Mouse (Mus musculus): ENCODE data around the gene Ifnl3. TPM values are rescaled to one million over a fixed set of nuclear protein-coding genes. Genes with fewer than 3 reads are reported as not detected.
"Not testable (repeated sequence)": the region's sequence is repeated elsewhere in the genome, so short reads cannot be mapped to it uniquely, and the experiment has no call there.

Ifnl3 gene
- polyA plus RNA-seq (2017; shearing (Covaris generic)), result not detected

- ATAC-seq, result not testable (repeated sequence)
Observed at GRCm38 (mm10) chr7:28522536-28522935, at the start of gene Ifnl3. Gene Ifnl3 (plus strand): TSS chr7:28522836.

DNA sequence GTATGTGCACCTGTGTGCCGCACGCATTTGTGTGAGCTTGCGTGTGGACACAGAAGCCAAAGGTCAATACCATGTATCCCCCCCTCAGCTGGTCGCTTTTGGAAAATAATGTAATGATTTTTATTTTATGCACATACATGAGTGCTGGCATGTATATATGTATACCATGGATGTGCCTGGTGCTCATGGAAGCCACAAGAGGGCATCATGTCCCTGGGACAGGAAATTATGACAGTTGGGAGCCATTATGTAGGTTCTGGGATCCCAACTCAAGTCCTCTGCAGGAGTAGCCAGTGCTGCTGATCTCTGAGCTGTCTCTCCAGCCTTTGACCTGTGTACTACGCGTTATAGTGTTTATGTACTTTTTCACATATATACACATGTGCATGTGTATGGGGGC is 46.4 kb upstream of the Ifnl3 start:
- ATAC-seq, result no peak

- no peak for ATAC-seq
Observed at GRCm38 (mm10) chr7:28477363-28477762, 45.3 kb upstream of the Ifnl3 start.

- ATAC-seq, result no peak
Observed at GRCm38 (mm10) chr7:28478854-28479253, 43.8 kb upstream of the Ifnl3 start.

DNA sequence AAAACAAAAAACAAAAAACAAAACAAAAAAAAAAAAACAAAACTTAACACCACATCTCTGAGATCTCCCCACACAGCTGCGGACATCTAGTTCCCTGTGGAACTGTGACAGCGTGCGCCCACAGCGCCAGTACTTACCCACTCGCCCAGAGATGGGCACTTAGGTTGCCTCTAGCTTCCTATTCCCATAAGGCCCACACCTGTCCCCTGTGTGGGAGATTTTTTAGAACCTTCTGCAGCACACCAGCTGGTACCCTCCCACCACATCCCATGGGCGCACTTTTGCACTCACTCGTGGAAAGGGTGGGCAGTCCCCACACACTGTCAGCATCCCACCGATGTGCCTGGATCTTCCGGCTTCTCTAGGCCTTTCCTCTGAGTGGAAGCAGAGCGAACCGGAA is 39.8 kb upstream of the Ifnl3 start:
- ATAC-seq, result no peak

- no peak for ATAC-seq
Observed at GRCm38 (mm10) chr7:28484192-28484591, 38.4 kb upstream of the Ifnl3 start.

DNA sequence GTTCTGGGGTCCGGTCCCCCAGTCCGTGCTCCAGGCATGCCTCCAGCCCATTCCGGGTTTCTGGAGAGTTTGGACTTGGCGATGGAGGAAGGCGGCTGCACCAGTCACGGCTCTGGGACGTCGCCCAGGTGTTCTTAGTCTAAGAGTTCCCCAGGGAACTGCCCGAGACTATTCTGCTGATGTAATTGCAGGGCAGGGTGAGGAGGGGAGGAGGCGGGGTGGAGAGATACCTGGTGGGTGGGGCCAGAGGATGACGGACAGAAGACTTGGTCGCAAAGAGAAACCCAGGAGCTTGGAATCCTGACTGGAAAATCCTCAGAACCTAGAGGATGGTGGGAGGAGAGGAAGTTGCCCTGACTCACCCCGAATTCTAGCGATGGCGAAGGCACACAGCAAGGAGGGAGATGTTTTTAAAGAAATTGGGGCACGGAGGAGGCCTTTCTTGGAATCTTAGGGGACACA is 34.6 kb upstream of the Ifnl3 start:
- ATAC-seq, result no peak

DNA sequence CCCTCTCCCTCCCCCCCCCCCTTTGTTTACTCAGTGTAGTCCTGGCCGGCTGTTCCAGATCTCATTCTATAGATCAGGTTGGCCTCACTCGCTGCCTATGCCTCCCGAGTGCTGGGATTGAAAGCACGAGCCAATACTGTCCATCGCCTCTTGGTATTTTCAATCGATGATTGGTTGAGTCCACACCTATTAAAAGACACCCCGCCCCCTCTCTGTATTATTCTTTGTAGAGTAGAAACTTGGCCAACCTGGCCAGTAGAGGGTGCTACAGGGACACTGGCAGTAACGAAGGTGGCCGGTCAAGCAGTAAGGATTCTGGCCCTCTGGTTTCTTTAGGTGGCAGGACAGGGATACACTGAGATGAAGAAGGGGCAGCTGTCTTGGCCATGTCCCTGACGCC is 32.2 kb upstream of the Ifnl3 start:
- ATAC-seq, result peak; percentile 45

DNA sequence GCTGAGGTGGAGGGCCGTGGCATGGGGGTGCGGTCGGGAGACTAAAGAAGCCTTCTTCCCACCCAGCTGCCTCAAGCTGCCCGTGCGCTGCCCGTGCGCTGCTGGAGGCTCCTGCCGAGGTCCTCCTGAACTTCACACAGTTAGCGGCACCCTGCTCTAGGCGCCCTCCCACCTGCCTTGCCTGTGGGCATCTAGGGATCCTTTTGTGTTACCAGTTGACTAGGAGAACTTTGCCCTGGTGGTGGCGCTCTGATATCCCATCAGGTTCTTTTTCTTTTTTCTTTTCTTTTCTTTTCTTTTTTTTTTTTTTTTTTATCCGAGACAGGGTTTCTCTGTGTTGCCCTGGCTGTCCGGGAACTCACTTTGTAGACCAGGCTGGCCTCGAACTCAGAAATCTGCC is 31.7 kb upstream of the Ifnl3 start:
- ATAC-seq, result no peak

DNA sequence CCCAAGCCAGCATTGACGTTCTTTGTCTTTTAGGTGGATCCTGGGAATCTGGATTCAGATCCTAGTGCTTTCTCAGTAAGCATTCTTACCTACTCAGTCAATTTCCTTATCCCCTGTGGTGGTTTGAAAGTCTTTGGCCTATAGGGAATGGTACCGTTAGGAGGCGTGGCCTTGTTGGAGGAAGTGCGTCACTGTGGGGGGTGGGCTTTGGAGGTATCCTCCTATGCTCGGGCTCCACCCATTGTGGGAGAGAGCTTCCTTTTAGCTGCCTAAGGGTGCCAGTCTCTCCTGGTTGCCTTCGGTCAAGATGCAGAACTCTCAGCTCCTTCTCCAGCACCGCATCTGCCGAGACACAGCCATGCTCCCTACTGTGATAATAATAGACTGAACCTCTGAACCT is 30.3 kb upstream of the Ifnl3 start:
- ATAC-seq, result no peak

DNA sequence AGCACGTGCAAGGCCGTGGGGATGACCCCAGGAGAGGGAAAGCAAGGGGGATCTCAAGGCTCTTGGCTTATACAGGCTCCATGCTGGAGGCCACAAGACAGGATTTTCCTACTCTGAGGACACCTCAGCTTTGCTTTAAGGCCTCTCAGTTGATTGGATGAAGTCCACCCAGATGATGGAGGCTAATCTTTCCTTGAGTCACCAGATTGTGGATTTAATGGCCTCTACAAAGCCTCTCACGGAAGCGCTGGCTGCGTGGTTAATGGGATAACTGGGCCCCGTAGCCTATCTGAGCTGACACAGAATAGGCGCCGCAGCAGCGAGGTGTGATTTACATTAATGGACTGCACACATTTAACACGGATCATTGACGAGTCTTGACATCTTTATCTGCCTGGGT is 27.2 kb upstream of the Ifnl3 start:
- no peak for ATAC-seq

DNA sequence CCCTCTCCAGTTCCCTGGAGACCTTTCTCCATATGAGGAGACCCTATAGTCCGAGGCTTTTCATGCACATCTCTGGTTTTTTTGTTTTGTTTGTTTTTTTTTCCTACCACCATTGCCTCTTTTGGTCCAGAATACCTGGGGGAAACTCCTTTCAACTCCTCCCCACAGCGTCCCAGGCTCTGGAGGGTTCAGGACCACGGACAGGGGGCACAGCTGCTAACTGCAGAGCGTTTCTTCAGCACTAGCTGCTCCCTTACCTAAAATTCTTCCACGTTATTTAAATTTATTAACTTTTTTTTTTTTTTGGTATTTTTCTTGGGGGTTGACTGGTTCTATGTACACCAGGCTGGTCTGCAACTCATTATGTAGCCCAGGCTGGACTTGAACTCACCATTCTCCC is 17.1 kb upstream of the Ifnl3 start:
- ATAC-seq, result no peak

GRCm38 (mm10) chr7:28509121-28509520 is 13.5 kb upstream of the Ifnl3 start:
- ATAC-seq, result not testable (repeated sequence)

GRCm38 (mm10) chr7:28510405-28510974 is 12.1 kb upstream of the Ifnl3 start, which contains the start of gene Ifnl2:
Gene Ifnl2 (minus strand): TSS chr7:28510455.
- ATAC-seq, result not testable (repeated sequence)

DNA sequence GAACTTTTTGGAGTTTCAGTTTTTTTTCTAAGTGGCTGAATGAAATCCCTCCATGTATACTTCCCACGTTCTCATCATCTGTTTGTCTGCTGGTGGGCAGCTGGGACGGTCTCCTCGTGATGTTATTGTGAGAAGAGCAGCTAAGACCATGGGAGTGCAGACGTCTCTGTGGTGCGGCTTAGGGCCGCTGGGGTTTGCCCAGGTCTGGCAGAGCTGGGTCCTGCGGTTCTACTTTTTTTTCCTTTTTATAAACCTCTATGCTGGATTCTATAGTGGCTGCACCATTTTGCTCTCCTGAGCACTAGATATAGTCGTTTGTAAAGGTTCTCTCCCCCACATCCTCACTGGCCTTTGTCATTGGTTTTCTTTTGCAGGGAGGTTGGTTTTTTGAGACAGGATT is 11.2 kb upstream of the Ifnl3 start:
- no peak for ATAC-seq

DNA sequence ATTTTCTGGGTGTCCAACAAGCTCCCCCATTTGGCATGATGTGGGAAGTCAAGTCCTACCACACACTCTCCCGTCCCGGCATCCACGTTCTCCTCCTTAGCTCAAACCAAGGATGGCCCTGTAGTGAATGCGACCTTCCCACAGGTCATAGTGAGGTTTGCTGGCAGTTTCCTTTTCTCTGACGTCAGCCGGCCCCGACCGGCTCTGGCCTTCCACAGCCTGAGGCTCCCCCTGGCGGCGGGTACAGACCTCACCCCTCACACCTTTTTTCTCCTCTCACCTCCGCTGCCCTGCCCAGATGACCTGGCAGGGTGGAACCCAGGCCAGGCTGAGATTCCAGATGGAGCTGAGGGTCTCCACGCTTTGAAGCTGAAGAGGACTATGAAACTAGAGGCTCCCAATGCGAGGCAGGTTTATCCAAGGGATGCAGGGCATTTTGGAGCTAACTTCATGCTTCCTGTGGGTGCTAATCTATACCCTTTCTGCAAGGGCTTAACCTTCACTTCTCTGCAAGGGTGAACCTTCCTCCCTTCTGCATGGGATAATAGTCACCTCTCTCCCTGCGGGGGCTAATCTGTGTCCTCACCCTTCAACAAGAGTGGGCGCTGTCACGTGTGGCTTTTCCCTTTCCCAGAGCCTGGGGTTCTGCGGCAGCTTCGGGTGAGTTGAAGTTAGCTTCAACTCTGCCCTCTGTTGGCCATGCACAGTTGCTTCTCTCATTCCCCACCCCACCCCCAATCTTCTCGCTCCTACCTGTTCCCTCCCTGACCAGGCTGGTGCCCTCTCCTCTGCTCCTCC is 5.5 kb downstream of the Ifnl3 start:
- peak; percentile 98 for ATAC-seq

DNA sequence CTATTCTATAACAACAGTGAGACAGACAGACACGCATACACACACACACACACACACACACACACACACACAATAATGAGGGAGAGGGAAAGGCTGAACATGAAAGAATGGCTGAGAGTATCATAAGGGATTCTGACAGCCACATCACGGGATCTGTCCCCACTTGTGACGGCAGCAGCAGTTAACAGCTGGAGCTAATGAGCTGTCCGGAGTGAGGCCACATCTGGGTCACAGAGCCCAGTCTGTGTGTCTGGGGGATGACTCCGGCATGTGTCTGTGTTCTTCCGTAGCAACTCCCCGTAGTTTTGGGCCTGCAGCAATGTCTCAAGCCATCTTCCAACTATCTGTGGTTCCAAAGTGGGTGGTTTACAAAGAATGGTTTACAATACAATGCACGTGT is 9.4 kb downstream of the Ifnl3 start:
- ATAC-seq, result no peak

DNA sequence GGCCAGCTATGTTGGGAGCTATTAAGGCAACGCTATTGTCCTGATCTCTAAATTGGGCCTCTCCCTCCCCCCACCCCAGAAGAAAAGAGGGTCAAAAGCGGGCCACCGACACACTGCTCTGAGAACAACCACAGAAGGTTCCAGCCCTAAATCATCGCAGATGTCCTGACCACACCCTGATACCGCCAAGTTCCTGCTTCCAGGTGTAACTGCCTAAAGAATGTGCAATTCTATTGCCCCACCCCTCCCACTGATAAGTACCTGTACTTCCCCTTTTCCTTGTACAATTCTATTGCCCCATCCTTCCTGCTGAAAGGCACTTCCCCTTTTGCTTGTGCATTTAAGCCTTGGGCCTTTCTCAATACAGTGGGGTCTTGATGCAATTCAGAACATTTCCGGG is 16.2 kb downstream of the Ifnl3 start:
- not testable (repeated sequence) for ATAC-seq

DNA sequence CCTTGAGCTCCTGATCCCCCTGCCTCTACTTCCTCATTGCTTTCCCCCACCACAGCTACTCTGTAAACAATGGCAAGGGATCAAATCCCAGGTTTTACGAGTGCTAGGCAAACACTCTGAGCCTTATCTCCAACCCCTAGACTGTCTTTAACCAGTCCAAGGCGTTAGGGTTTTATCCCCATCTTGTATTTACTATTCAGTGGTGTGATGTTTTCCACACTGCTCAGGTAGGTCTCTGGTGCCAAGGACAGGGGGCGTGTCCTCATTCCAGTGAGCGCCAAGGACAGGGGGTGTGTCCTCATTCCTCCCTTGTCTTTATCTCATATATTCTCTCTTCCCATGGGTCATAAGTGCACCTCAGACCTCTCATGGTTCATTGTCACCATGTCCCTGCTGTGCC is 17.9 kb downstream of the Ifnl3 start, which contains the start of gene Sycn:
TSS of gene Sycn (plus strand) at position 360 of the 400 bp plus-strand sequence.
- ATAC-seq, result no peak

- no peak for ATAC-seq
Observed at GRCm38 (mm10) chr7:28544051-28544601, 21.5 kb downstream of the Ifnl3 start.

- no peak for ATAC-seq
Observed at GRCm38 (mm10) chr7:28545048-28545890, 22.6 kb downstream of the Ifnl3 start.

DNA sequence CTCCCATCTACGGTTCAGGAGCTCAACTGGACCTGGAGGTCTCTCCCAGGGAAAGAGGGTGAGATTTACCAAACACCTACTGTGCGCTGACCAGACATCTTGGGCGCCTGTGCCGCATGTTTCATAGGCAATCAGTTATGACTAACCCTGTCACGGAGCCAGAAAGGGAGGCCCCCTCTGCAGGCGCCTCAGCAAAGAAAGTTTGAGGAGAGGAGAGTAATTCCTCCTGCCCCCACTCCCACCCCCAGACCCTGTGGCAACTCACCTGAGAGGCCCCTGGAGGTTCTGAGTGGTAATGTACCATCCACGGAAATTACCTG is 23.2 kb downstream of the Ifnl3 start:
- ATAC-seq, result no peak

- no peak for ATAC-seq
Observed at GRCm38 (mm10) chr7:28546649-28547048, 24.0 kb downstream of the Ifnl3 start.

All from CD4-positive, CD25-positive, alpha-beta regulatory T cell, adult 4 months (primary cell).